Comparison of ENCODE assay signal across 1 mouse cellular context in the genomic region with DNA sequence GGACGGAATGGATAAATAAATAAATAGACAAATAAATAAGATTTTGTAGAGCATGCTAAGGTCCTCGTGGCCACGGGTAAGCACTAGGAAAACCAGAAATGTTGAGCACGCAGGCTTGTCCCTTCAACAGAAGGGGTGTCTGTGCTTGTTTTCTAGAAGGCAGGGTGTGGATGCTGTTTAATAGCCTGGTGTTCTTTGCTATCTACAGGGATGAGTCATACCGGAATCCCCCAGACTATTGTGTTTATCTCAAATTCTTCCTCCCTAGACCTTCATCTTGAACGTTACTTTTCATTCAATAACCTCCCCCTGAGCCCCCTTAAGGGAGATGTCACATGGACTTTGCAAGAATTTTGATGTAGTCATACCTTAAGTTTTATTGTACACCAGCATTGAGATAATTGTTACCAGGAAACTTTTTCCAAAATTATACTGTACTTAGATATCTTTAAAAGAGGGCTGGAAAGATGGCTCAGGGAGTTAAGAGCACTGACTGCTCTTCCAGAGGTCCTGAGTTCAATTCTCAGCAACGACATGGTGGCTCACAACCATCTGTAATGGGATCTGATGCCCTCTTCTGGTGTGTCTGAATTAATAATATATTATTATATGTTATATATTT.
TF ChIP-seq lines count a peak whose summit lies in the region.

No protein-coding gene starts in this region.

TF ChIP-seq in MEL, 35 proteins besides CTCF, POLR2A, EP300 and RAD21 (continued from another document):
- no peak for TF ChIP-seq UBTF (IDR thresholded peaks at IDR 0.05; ENCODE audit: borderline replicate concordance, insufficient read depth, low read depth, low read length)
- TF ChIP-seq GATA1 (IDR thresholded peaks at IDR 0.05; ENCODE audit: low read depth, low read length): peak; percentile 89
- no peak for TF ChIP-seq CHD1 (IDR thresholded peaks at IDR 0.05; ENCODE audit: low read depth, low read length)
- peak; percentile 51; the same call in 1 of the 2 replicates for TF ChIP-seq TCF12 (IDR thresholded peaks at IDR 0.05; ENCODE audit: low read depth, low read length)
- no peak for TF ChIP-seq ZMIZ1 (IDR thresholded peaks at IDR 0.05; ENCODE audit: low read depth, low read length)
- no peak for TF ChIP-seq ZKSCAN1 (IDR thresholded peaks at IDR 0.05; ENCODE audit: low read depth, low read length)
- TF ChIP-seq ZC3H11A (IDR thresholded peaks at IDR 0.05; ENCODE audit: low read depth, low read length): 0 out of 2 replicates have a peak, but pooled peaks have one; percentile 12
- TF ChIP-seq MXI1 (IDR thresholded peaks at IDR 0.05; ENCODE audit: low read depth, low read length): peak; percentile 66; the same call in 1 of the 2 replicates
- TF ChIP-seq NRF1 (IDR thresholded peaks at IDR 0.05; ENCODE audit: insufficient read depth, low read depth, low read length, poor library complexity, severe bottlenecking): no peak
- no peak for TF ChIP-seq GABPA (IDR thresholded peaks at IDR 0.05; ENCODE audit: low read depth, low read length)
- peak; percentile 96 for TF ChIP-seq TBP (IDR thresholded peaks at IDR 0.05; ENCODE audit: low read depth, low read length)
- peak; percentile 99 for TF ChIP-seq JUND (IDR thresholded peaks at IDR 0.05; ENCODE audit: low read depth, low read length)
- no peak for TF ChIP-seq MEF2A (IDR thresholded peaks at IDR 0.05; ENCODE audit: extremely low read depth, insufficient replicate concordance, low read depth, low read length, poor library complexity, severe bottlenecking)
- peak; percentile 55 for TF ChIP-seq MYB (IDR thresholded peaks at IDR 0.05; ENCODE audit: low read depth, low read length)
- TF ChIP-seq USF1 (IDR thresholded peaks at IDR 0.05; ENCODE audit: low read depth, low read length): peak; percentile 31; the same call in 1 of the 2 replicates
- TF ChIP-seq POLR2AphosphoS2 (IDR thresholded peaks at IDR 0.05; ENCODE audit: low read length): no peak
- TF ChIP-seq CHD2 (IDR thresholded peaks at IDR 0.05; ENCODE audit: low read length): 0 out of 2 replicates have a peak, but pooled peaks have one; percentile 11
- peak; percentile 34; the same call in 1 of the 2 replicates for TF ChIP-seq NELFE (IDR thresholded peaks at IDR 0.05; ENCODE audit: low read depth, low read length)
- peak; percentile 50; the same call in 1 of the 2 replicates for TF ChIP-seq ZNF384 (IDR thresholded peaks at IDR 0.05; ENCODE audit: low read depth, low read length)
